Mouse (Mus musculus) CH12.LX (cell line): ENCODE results near the gene Nfatc2. TPM values are rescaled to one million over a fixed set of nuclear protein-coding genes. Genes with fewer than 3 reads are reported as not detected.

Source experiments
- DNase-seq: peaks from one replicate; pipeline ENCODE4 v3.0.0-alpha.2; 2013; ENCODE audit errors: extremely low read depth
- H3K27ac ChIP-seq: 2 replicates; pipeline ENCODE4 v1.5.1; 2012; ENCODE audit warnings: low read depth, mild to moderate bottlenecking, control low read depth, moderate library complexity; ENCODE audit not compliant: insufficient read depth
- H3K27me3 ChIP-seq: replicated peaks from 2 replicates; pipeline ENCODE3; 2012; ENCODE audit warnings: inconsistent platforms
- H3K36me3 ChIP-seq, 2 experiments: replicated peaks in 1 of 2; 2 replicates each; pipeline versions ENCODE3 to v1.6.1; 2012; ENCODE audit warnings: inconsistent platforms in 1 of 2, low read length in 1 of 2, mild to moderate bottlenecking in 1 of 2, mixed read lengths in 1 of 2, moderate library complexity in 1 of 2; ENCODE audit not compliant: control insufficient read depth in 1 of 2, insufficient read depth in 1 of 2
- H3K4me1 ChIP-seq, 2 experiments: 2 replicates each; pipeline ENCODE4 v1.6.1; 2012; ENCODE audit warnings: inconsistent platforms in 1 of 2, moderate library complexity in 1 of 2; ENCODE audit not compliant: insufficient read depth in 2 of 2, control insufficient read depth in 1 of 2
- H3K4me2 ChIP-seq: 2 replicates; pipeline ENCODE4 v1.6.1; 2012; ENCODE audit warnings: low read depth, mild to moderate bottlenecking, control low read depth; ENCODE audit not compliant: poor library complexity, insufficient read depth, severe bottlenecking
- H3K4me3 ChIP-seq, 3 experiments: fragments of 150-350 bp in 1 of 3; sonication (generic) in 1 of 3; replicated peaks in 1 of 3; 2 replicates each; pipeline versions ENCODE3 to v1.5.1; 2011 to 2012; ENCODE audit warnings: low read depth in 2 of 3, low read length in 2 of 3, mild to moderate bottlenecking in 2 of 3, moderate library complexity in 2 of 3, control low read depth in 1 of 3, improper control_type of control experiment in 1 of 3, inconsistent platforms in 1 of 3, mixed read lengths in 1 of 3; ENCODE audit not compliant: poor library complexity in 1 of 3
- H3K79me2 ChIP-seq: replicated peaks from 2 replicates; pipeline ENCODE4 v1.6.1; 2012; ENCODE audit warnings: mild to moderate bottlenecking, moderate library complexity; ENCODE audit not compliant: control insufficient read depth, poor library complexity, insufficient read depth, severe bottlenecking; ENCODE audit errors: extremely low read depth
- H3K9ac ChIP-seq: 2 replicates; pipeline ENCODE4 v1.6.1; 2012; ENCODE audit warnings: low read depth, mild to moderate bottlenecking, control low read depth, moderate library complexity; ENCODE audit not compliant: insufficient read depth
- H3K9me3 ChIP-seq: replicated peaks from 2 replicates; pipeline ENCODE3; 2012; ENCODE audit warnings: low read length, inconsistent platforms, mixed read lengths
- CHD2 ChIP-seq: IDR thresholded peaks from 2 replicates; pipeline ENCODE4 v1.6.1; 2011; ENCODE audit warnings: low read length, improper control_type of control experiment
- CTCF ChIP-seq, 2 experiments: IDR thresholded peaks in 1 of 2; conservative IDR thresholded peaks in 1 of 2; 2 replicates each; pipeline ENCODE4 v1.5.1; 2011 to 2012; ENCODE audit warnings: low read depth in 2 of 2, low read length in 2 of 2, improper control_type of control experiment in 1 of 2, inconsistent platforms in 1 of 2, mild to moderate bottlenecking in 1 of 2, moderate library complexity in 1 of 2
- ELF1 ChIP-seq: IDR thresholded peaks from 2 replicates; pipeline ENCODE4 v1.6.1; 2014; ENCODE audit warnings: low read depth, mild to moderate bottlenecking, inconsistent platforms, low read length, improper control_type of control experiment
- EP300 ChIP-seq: IDR thresholded peaks from 2 replicates; pipeline ENCODE4 v1.6.1; 2011; ENCODE audit warnings: low read length, improper control_type of control experiment
- GABPA ChIP-seq: IDR thresholded peaks from 2 replicates; pipeline ENCODE4 v1.6.1; 2012; ENCODE audit warnings: low read depth, low read length, improper control_type of control experiment, inconsistent platforms; ENCODE audit not compliant: insufficient replicate concordance
- HCFC1 ChIP-seq: IDR thresholded peaks from 2 replicates; pipeline ENCODE4 v1.6.1; 2012; ENCODE audit warnings: low read depth, mild to moderate bottlenecking, inconsistent platforms, low read length, improper control_type of control experiment
- IRF4 ChIP-seq: IDR thresholded peaks from 2 replicates; pipeline ENCODE4 v1.6.1; 2014; ENCODE audit warnings: low read depth, mild to moderate bottlenecking, inconsistent platforms, low read length, improper control_type of control experiment
- JUN ChIP-seq: IDR thresholded peaks from 2 replicates; pipeline ENCODE4 v1.6.1; 2011; ENCODE audit warnings: low read depth, mild to moderate bottlenecking, low read length, improper control_type of control experiment, moderate library complexity; ENCODE audit not compliant: insufficient read depth
- JUND ChIP-seq: conservative IDR thresholded peaks from 2 replicates; pipeline ENCODE4 v1.6.1; 2011; ENCODE audit warnings: low read depth, low read length, improper control_type of control experiment
- MAFK ChIP-seq: IDR thresholded peaks from 2 replicates; pipeline ENCODE4 v1.6.1; 2011; ENCODE audit warnings: low read length, improper control_type of control experiment; ENCODE audit not compliant: insufficient replicate concordance
- MAX ChIP-seq: IDR thresholded peaks from 2 replicates; pipeline ENCODE4 v1.6.1; 2011; ENCODE audit warnings: low read length, improper control_type of control experiment
- MAZ ChIP-seq: IDR thresholded peaks from 2 replicates; pipeline ENCODE4 v1.6.1; 2012; ENCODE audit warnings: low read depth, mild to moderate bottlenecking, inconsistent platforms, low read length, improper control_type of control experiment, moderate library complexity
- MEF2A ChIP-seq: IDR thresholded peaks from 2 replicates; pipeline ENCODE4 v1.6.1; 2014; ENCODE audit warnings: low read depth, mild to moderate bottlenecking, inconsistent platforms, low read length, improper control_type of control experiment, borderline replicate concordance
- NELFE ChIP-seq: IDR thresholded peaks from 2 replicates; pipeline ENCODE4 v1.6.1; 2011; ENCODE audit warnings: low read depth, low read length, improper control_type of control experiment
- PAX5 ChIP-seq: IDR thresholded peaks from 2 replicates; pipeline ENCODE4 v1.6.1; 2012; ENCODE audit warnings: low read length, inconsistent platforms, mixed read lengths
- POLR2A ChIP-seq: IDR thresholded peaks from 2 replicates; pipeline ENCODE4 v1.6.1; 2011; ENCODE audit warnings: low read depth, mild to moderate bottlenecking, improper control_type of control experiment, low read length
- POLR2AphosphoS2 ChIP-seq: IDR thresholded peaks from 2 replicates; pipeline ENCODE4 v1.6.1; 2011; ENCODE audit warnings: low read depth, low read length, improper control_type of control experiment
- TCF12 ChIP-seq: IDR thresholded peaks from 2 replicates; pipeline ENCODE4 v1.6.1; 2014; ENCODE audit warnings: low read depth, mild to moderate bottlenecking, inconsistent platforms, low read length, improper control_type of control experiment
- UBTF ChIP-seq: IDR thresholded peaks from 2 replicates; pipeline ENCODE4 v1.6.1; 2012; ENCODE audit warnings: low read depth, mild to moderate bottlenecking, inconsistent platforms, low read length, improper control_type of control experiment, moderate library complexity
- USF1 ChIP-seq: IDR thresholded peaks from 2 replicates; pipeline ENCODE4 v1.6.1; 2014; ENCODE audit warnings: low read depth, mild to moderate bottlenecking, inconsistent platforms, low read length, improper control_type of control experiment
- ZC3H11A ChIP-seq: IDR thresholded peaks from 2 replicates; pipeline ENCODE4 v1.6.1; 2012; ENCODE audit warnings: low read depth, mild to moderate bottlenecking, inconsistent platforms, low read length, improper control_type of control experiment
- ZMIZ1 ChIP-seq: IDR thresholded peaks from 2 replicates; pipeline ENCODE4 v1.6.1; 2012; ENCODE audit warnings: low read depth, mild to moderate bottlenecking, inconsistent platforms, low read length, improper control_type of control experiment
- dilution Hi-C: fragments of 300-500 bp; cut with MboI; formaldehyde crosslinking; loops from 2 replicates; pipeline ENCODE4 v1.14.3; 2020; ENCODE audit warnings: low sequenced_read_pairs; ENCODE audit not compliant: extremely low pct_unique_long_range_greater_than_20kb, extremely low pct_ligation_motif_present
- in situ Hi-C: fragments of 300-500 bp; cut with MboI; formaldehyde crosslinking; loops from 3 replicates; pipeline ENCODE4 v1.14.3; 2019; ENCODE audit warnings: low sequenced_read_pairs, low pct_ligation_motif_present, low pct_unique_long_range_greater_than_20kb, mixed read lengths
- polyA plus RNA-seq: library from polyadenylated mRNA; unstranded; fragments of >175 nt; gene quantifications from 2 replicates; pipeline ENCODE4 v1.2.1, GENCODE M21; 2012; ENCODE audit warnings: low read depth; ENCODE audit not compliant: insufficient read length
- total RNA-seq, 2 experiments: library from RNA; depleted of rRNA; stranded (reverse); fragments of 300-350 nt in 1 of 2; fragments of >200 nt in 1 of 2; gene quantifications; 2 replicates each; pipeline ENCODE4 v1.2.3; 2012 to 2014

Nfatc2 gene
- total and polyA plus RNA-seq, 3 experiments: 1.8 to 4.8 (median 3.6) TPM

GRCm38 (mm10) chr2:168584857-168585256 lies 16.6 kb downstream of the Nfatc2 start:
- H3K4me1 ChIP-seq: peaks cover 16 to 78% of the 10 kb centered on the region in 2 experiments
- H3K79me2 ChIP-seq: peaks cover 4% of the 10 kb centered on the region; the same call in 1 of the 2 replicates
- H3K36me3 ChIP-seq: peaks cover 4 to 48% of the 10 kb centered on the region in 2 experiments
- H3K9me3 ChIP-seq: no peaks in the 10 kb centered on the region
- H3K9ac ChIP-seq: no peak overlapping the region
- dilution Hi-C loops: no loop called here
- in situ Hi-C loops: loop anchor here (5.0 kb wide), 1 partner anchor 43 kb away; no protein-coding TSS in a partner anchor
- H3K27me3 ChIP-seq: no peaks in the 10 kb centered on the region
- H3K4me3 ChIP-seq: no peak overlapping the region
- H3K4me2 ChIP-seq: no peak overlapping the region
- no peak for DNase-seq
- TF ChIP-seq EP300 (no peak), PAX5 (no peak), POLR2A (no peak), NELFE (no peak), GABPA (no peak), MAZ (no peak), UBTF (no peak), JUND (no peak), MAFK (no peak), USF1 (no peak)
- no peak overlapping the region for H3K27ac ChIP-seq

GRCm38 (mm10) chr2:168584408-168584807 lies 17.0 kb downstream of the Nfatc2 start:
- peaks cover 4 to 53% of the 10 kb centered on the region in 2 experiments for H3K36me3 ChIP-seq
- no peak for DNase-seq
- no peaks in the 10 kb centered on the region for H3K27me3 ChIP-seq
- H3K27ac ChIP-seq: no peak overlapping the region
- H3K9me3 ChIP-seq: no peaks in the 10 kb centered on the region
- H3K4me1 ChIP-seq: peaks cover 16 to 82% of the 10 kb centered on the region in 2 experiments
- no peak overlapping the region for H3K9ac ChIP-seq
- dilution Hi-C loops: no loop called here
- H3K79me2 ChIP-seq: peaks cover 4% of the 10 kb centered on the region; the same call in 1 of the 2 replicates
- H3K4me2 ChIP-seq: no peak overlapping the region
- in situ Hi-C loops: loop anchor here (5.0 kb wide), 1 partner anchor 42 kb away; no protein-coding TSS in a partner anchor
- H3K4me3 ChIP-seq: no peak overlapping the region
- TF ChIP-seq JUN (no peak), HCFC1 (no peak), USF1 (no peak), CTCF (conservative IDR thresholded peaks at IDR 0.05 in 1 of 2, IDR thresholded peaks at IDR 0.05 in 1 of 2; ENCODE audit: low read depth in 2 of 2, low read length in 2 of 2) (no peak), TCF12 (no peak), ZC3H11A (no peak), ZMIZ1 (no peak), ELF1 (no peak), MEF2A (no peak), CHD2 (no peak), POLR2AphosphoS2 (no peak), NELFE (no peak), IRF4 (no peak), MAX (no peak), POLR2A (no peak)
